Mouse (Mus musculus) olfactory bulb, adult 2 months (tissue): ENCODE data around the gene 4930558K02Rik.

ENCODE experiments used
- CTCF ChIP-seq: fragments of 200-500 bp; IDR thresholded peaks from 2 replicates; pipeline ENCODE4 v1.5.1; 2012; ENCODE audit warnings: low read depth, mild to moderate bottlenecking, low read length, moderate library complexity; ENCODE audit not compliant: insufficient read depth
- POLR2A ChIP-seq: fragments of 200-500 bp; IDR thresholded peaks from 2 replicates; pipeline ENCODE4 v1.6.1; 2012; ENCODE audit warnings: mild to moderate bottlenecking, low read depth, low read length, moderate library complexity; ENCODE audit not compliant: insufficient read depth

DNA sequence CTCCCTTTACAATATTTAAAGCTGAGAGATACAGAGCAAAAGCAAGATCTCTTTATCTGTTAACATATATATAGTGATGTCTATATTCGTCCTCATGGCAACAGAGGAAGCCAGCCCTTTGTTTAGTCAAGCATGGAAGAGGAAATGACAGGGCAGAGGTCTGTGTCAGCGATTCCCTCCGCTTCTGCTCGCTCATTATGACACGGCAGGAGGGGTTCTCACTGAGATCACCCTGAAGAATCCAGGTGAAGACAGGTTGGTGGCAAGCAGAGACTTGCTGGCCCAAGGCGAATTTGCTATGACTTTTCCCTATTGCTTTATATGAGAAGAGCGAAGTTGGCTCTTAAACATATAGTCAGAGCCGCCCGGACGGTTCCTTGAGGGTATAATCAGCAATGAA, 83.3 kb downstream of the 4930558K02Rik start:
- TF ChIP-seq POLR2A (no peak), CTCF (no peak)
